Mouse (Mus musculus) urinary bladder, postnatal 14 days (tissue): ENCODE measurements at regions not wholly inside any gene's neighbourhood (a gene's known extent, or its start where the extent isn't known, plus 50 kb on each side); places are given as distances from the start of the nearest gene placed in this dataset.

ENCODE experiments used
- DNase-seq: peaks from one replicate; pipeline ENCODE4 v3.0.0; 2021; ENCODE audit warnings: low spot score

GRCm38 (mm10) chr10:66911261-66911911, 184.5 kb upstream of the Jmjd1c start:
- peak; percentile 65 for DNase-seq

GRCm38 (mm10) chr10:66912440-66912839, 183.5 kb upstream of the Jmjd1c start:
- DNase-seq: no peak

GRCm38 (mm10) chr10:66913187-66913586, 182.7 kb upstream of the Jmjd1c start:
- no peak for DNase-seq

GRCm38 (mm10) chr10:66913627-66914026, 182.3 kb upstream of the Jmjd1c start:
- peak; percentile 42 for DNase-seq

- no peak for DNase-seq
Observed at GRCm38 (mm10) chr10:66914288-66914975, 181.5 kb upstream of the Jmjd1c start.

GRCm38 (mm10) chr10:66915801-66916200, 180.1 kb upstream of the Jmjd1c start:
- DNase-seq: no peak

- DNase-seq: no peak
Observed at GRCm38 (mm10) chr10:66917725-66918124, 178.2 kb upstream of the Jmjd1c start.

GRCm38 (mm10) chr10:66918713-66919112, 177.2 kb upstream of the Jmjd1c start:
- DNase-seq: no peak

- peak; percentile 92 for DNase-seq
Observed at GRCm38 (mm10) chr10:66919953-66920760, 175.8 kb upstream of the Jmjd1c start.

- peak; percentile 94 for DNase-seq
Observed at GRCm38 (mm10) chr10:66920761-66921684, 174.9 kb upstream of the Jmjd1c start.

GRCm38 (mm10) chr10:66921776-66922175, 174.1 kb upstream of the Jmjd1c start:
- DNase-seq: no peak

GRCm38 (mm10) chr10:66922314-66922713, 173.6 kb upstream of the Jmjd1c start:
- no peak for DNase-seq

- DNase-seq: no peak
Observed at GRCm38 (mm10) chr10:66923947-66924346, 172.0 kb upstream of the Jmjd1c start.

- DNase-seq: no peak
Observed at GRCm38 (mm10) chr10:66924418-66924817, 171.5 kb upstream of the Jmjd1c start.

- no peak for DNase-seq
Observed at GRCm38 (mm10) chr10:66925553-66926127, 170.3 kb upstream of the Jmjd1c start.

GRCm38 (mm10) chr10:66927651-66928050, 168.3 kb upstream of the Jmjd1c start:
- DNase-seq: no peak

GRCm38 (mm10) chr10:66928211-66928990, 167.5 kb upstream of the Jmjd1c start:
- peak; percentile 73 for DNase-seq

GRCm38 (mm10) chr10:66930563-66930962, 165.4 kb upstream of the Jmjd1c start:
- no peak for DNase-seq

GRCm38 (mm10) chr10:66931505-66931904, 164.4 kb upstream of the Jmjd1c start:
- DNase-seq: no peak

GRCm38 (mm10) chr10:66932544-66932943, 163.4 kb upstream of the Jmjd1c start:
- no peak for DNase-seq

GRCm38 (mm10) chr10:66933689-66934088, 162.2 kb upstream of the Jmjd1c start:
- DNase-seq: no peak
